Mouse (Mus musculus): Measurements from ENCODE around the gene Tmem211. TPM values are rescaled to one million over a fixed set of nuclear protein-coding genes. Genes with fewer than 3 reads are reported as not detected.
A peak's percentile ranks its signal among the peaks of the same experiment; 100 is the strongest.

Tmem211 gene
- total and polyA plus RNA-seq, 2 experiments from 2014 or later = not detected

DNA sequence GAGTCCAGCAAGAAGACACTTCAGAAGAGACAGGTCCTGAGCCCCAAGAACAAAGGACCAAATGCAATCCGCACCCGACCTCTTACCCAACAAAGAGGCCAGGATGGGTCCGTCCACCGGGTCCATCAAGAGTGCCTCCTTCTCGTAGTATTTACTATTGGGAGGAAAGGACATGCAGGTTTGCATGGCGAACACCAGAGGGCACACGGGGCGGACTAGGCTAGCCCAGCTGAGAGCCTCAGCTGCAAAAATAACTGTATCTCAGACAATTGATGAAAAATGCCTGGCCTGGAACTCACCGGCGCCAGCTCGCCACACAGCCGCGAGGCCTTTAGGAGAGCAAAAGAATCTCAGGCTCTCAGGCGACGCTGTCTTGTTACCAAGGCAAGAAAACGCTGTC is 58.8 kb downstream of the Tmem211 start:
- no peak overlapping the region for H3K4me3 ChIP-seq (ENCODE audit: low read depth, low read length)
- 51% methylated on average over 16 of the region's 16 CpGs for WGBS
- no peaks in the 10 kb centered on the region for H3K36me3 ChIP-seq (replicated peaks; ENCODE audit: control insufficient read depth, insufficient read depth, low read length)
- no peak overlapping the region for H3K4me2 ChIP-seq (ENCODE audit: low read depth, low read length)
- H3K9ac ChIP-seq (replicated peaks; ENCODE audit: low read depth, low read length) = no peak overlapping the region
- DNase-seq (ENCODE audit: low spot score) (no peak), ATAC-seq (ENCODE audit: insufficient read depth, low read depth) (no peak)
- no peaks in the 10 kb centered on the region for H3K9me3 ChIP-seq (replicated peaks; ENCODE audit: control insufficient read depth, low read length)
- peaks cover 52% of the 10 kb centered on the region for H3K27me3 ChIP-seq (ENCODE audit: control insufficient read depth, insufficient read depth, low read length)
- no peak for TF ChIP-seq CTCF (IDR thresholded peaks at IDR 0.05; ENCODE audit: low read depth)
- no peak for TF ChIP-seq EP300 (IDR thresholded peaks at IDR 0.05; ENCODE audit: low read depth)
- no peak overlapping the region for H3K27ac ChIP-seq (ENCODE audit: low read depth)
- no peaks in the 10 kb centered on the region for H3K4me1 ChIP-seq (ENCODE audit: control insufficient read depth, insufficient read depth)

DNA sequence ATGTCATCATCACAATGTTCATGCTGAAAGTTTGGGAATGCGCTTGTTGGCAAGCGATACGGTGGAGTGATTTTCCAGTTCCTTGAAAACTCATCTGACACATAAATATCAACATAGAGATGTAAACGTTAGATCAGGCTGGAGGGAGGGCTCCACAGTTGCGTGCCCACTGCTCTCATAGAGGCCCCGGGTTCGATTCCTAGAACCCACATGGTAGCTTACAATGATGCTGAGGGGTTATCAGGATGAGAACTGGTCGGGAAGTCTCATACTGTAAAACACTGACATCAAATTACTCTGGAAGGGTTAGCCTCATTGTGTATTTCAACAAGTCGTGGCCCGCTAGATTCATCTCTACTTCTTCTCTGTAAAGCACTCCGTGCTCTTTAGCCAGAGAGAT is 59.3 kb downstream of the Tmem211 start:
- 74% methylated on average over 11 of the region's 11 CpGs for WGBS
- H3K9ac ChIP-seq (replicated peaks; ENCODE audit: low read depth, low read length) = no peak overlapping the region
- H3K4me2 ChIP-seq (ENCODE audit: low read depth, low read length) = no peak overlapping the region
- H3K4me1 ChIP-seq (ENCODE audit: control insufficient read depth, insufficient read depth) = no peaks in the 10 kb centered on the region
- ATAC-seq (ENCODE audit: insufficient read depth, low read depth) = no peak
- DNase-seq (ENCODE audit: low spot score) = no peak
- no peak overlapping the region for H3K4me3 ChIP-seq (ENCODE audit: low read depth, low read length)
- H3K27ac ChIP-seq (ENCODE audit: low read depth) = no peak overlapping the region
- TF ChIP-seq EP300 (IDR thresholded peaks at IDR 0.05; ENCODE audit: low read depth) (no peak), CTCF (IDR thresholded peaks at IDR 0.05; ENCODE audit: low read depth) (no peak)
- no peaks in the 10 kb centered on the region for H3K36me3 ChIP-seq (replicated peaks; ENCODE audit: control insufficient read depth, insufficient read depth, low read length)
- peaks cover 52% of the 10 kb centered on the region for H3K27me3 ChIP-seq (ENCODE audit: control insufficient read depth, insufficient read depth, low read length)
- no peaks in the 10 kb centered on the region for H3K9me3 ChIP-seq (replicated peaks; ENCODE audit: control insufficient read depth, low read length)

DNA sequence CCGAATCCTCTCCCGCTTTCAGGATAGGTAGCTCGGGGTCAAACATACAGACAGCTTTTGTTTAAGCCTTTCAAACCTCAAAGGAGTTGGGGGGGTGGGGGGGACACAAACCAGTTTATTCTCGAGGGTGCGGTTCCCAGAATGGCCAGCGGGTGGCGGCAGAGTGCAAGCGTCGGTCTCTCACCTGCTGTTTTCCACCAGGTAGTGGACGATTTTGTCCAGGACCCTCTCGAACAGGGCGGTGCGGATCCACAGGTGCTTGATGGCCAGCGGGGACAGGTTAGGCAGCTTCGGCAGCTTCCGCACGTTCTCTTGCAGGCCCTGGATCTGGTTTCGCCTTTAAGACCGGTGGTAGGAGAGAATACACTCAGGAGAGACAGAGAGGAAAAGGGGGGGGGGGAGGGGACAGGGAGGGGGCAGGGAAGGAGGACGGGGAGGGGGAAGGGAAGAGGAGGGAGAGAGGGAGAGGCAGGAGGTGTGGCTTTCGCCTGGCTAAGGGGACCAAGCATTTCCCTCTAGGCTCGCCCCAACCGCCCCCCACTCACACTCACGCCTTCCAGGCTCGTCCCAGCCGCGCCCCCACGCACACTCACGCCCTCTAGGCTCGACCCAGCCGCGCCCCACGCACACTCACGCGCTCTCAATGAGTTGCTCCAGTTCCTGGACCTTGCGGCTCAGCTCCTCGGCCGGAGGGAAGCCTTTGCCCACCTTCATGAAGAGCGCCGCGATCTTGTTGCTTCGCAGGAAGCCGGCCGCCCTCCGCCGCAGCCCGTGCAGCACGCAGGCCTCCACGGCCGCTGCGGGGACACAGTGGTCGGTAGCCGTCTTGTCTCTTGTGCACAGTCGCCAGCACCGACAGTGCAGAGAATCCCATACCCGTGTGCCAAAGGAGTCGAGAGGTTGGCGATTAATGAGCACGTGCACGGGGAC is 60.1 kb downstream of the Tmem211 start:
- Histone ChIP-seq H3K27ac (ENCODE audit: low read depth) (no peak overlapping the region), H3K36me3 (replicated peaks; ENCODE audit: control insufficient read depth, insufficient read depth, low read length) (no peaks in the 10 kb centered on the region), H3K4me1 (ENCODE audit: control insufficient read depth, insufficient read depth) (no peaks in the 10 kb centered on the region), H3K4me2 (ENCODE audit: low read depth, low read length) (no peak overlapping the region), H3K27me3 (ENCODE audit: control insufficient read depth, insufficient read depth, low read length) (peaks cover 52% of the 10 kb centered on the region), H3K9ac (replicated peaks; ENCODE audit: low read depth, low read length) (no peak overlapping the region), H3K4me3 (ENCODE audit: low read depth, low read length) (no peak overlapping the region), H3K9me3 (replicated peaks; ENCODE audit: control insufficient read depth, low read length) (no peaks in the 10 kb centered on the region)
- DNase-seq (ENCODE audit: low spot score) = no peak
- WGBS = 6% methylated on average over 57 of the region's 60 CpGs
- TF ChIP-seq CTCF (IDR thresholded peaks at IDR 0.05; ENCODE audit: low read depth) (peak; percentile 37), EP300 (IDR thresholded peaks at IDR 0.05; ENCODE audit: low read depth) (no peak)
- no peak for ATAC-seq (ENCODE audit: insufficient read depth, low read depth)

DNA sequence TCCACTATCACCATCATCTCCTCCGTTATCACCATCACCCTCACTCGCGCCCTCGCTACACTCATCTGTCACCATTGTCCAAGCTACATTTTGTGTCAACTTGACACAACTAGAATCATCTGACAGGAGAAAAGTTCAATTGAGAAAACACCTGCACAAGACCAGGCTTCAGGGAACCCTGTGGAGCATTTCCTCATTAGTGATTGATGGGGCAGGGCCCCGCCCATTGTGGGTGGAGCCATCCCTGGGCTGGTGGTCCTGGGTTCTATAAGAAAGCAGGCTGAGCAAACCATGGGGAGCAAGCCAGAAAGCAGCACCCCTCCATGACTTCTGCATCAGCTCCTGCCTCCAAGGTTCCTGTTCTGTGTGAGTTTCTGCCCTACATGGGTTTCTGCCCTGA is 61.1 kb downstream of the Tmem211 start:
- peaks cover 52% of the 10 kb centered on the region for H3K27me3 ChIP-seq (ENCODE audit: control insufficient read depth, insufficient read depth, low read length)

DNA sequence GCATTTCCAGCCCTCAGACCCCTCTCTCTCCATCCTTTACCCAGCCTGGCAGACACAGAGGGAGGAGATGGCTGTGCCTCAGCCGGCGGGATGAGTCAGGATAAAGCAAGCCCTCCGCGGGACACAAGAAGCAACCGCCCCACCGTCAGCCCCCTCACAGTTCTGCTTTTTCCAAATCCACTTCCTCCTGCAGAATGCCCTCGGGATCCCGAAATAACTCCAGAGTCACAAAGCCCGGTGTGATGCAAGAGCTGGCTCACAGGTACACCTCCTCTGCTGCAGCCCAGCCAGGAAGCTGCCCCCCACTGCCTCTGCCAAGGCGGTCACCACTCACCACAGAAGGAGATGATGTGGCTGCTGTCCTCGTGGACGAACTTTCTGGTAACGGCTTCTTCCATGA is 61.8 kb downstream of the Tmem211 start:
- no peak for TF ChIP-seq EP300 (IDR thresholded peaks at IDR 0.05; ENCODE audit: low read depth)
- no peak for TF ChIP-seq CTCF (IDR thresholded peaks at IDR 0.05; ENCODE audit: low read depth)
- Histone ChIP-seq H3K9me3 (replicated peaks; ENCODE audit: control insufficient read depth, low read length) (no peaks in the 10 kb centered on the region), H3K4me2 (ENCODE audit: low read depth, low read length) (no peak overlapping the region), H3K27me3 (ENCODE audit: control insufficient read depth, insufficient read depth, low read length) (peaks cover 52% of the 10 kb centered on the region), H3K4me3 (ENCODE audit: low read depth, low read length) (no peak overlapping the region), H3K4me1 (ENCODE audit: control insufficient read depth, insufficient read depth) (no peaks in the 10 kb centered on the region), H3K27ac (ENCODE audit: low read depth) (no peak overlapping the region), H3K36me3 (replicated peaks; ENCODE audit: control insufficient read depth, insufficient read depth, low read length) (no peaks in the 10 kb centered on the region), H3K9ac (replicated peaks; ENCODE audit: low read depth, low read length) (no peak overlapping the region)
- WGBS = 34% methylated on average over 13 of the region's 13 CpGs
- ATAC-seq (ENCODE audit: insufficient read depth, low read depth) (no peak), DNase-seq (ENCODE audit: low spot score) (no peak)

More for the DNA sequence above, 61.1 kb downstream of the Tmem211 start:
- no peak overlapping the region for H3K9ac ChIP-seq (replicated peaks; ENCODE audit: low read depth, low read length)
- ATAC-seq (ENCODE audit: insufficient read depth, low read depth) (no peak), DNase-seq (ENCODE audit: low spot score) (no peak)
- TF ChIP-seq EP300 (IDR thresholded peaks at IDR 0.05; ENCODE audit: low read depth) = no peak
- no peak for TF ChIP-seq CTCF (IDR thresholded peaks at IDR 0.05; ENCODE audit: low read depth)
- no peaks in the 10 kb centered on the region for H3K9me3 ChIP-seq (replicated peaks; ENCODE audit: control insufficient read depth, low read length)
- H3K4me3 ChIP-seq (ENCODE audit: low read depth, low read length) = no peak overlapping the region
- no peak overlapping the region for H3K27ac ChIP-seq (ENCODE audit: low read depth)
- 51% methylated on average over 5 of the region's 5 CpGs for WGBS
- no peaks in the 10 kb centered on the region for H3K36me3 ChIP-seq (replicated peaks; ENCODE audit: control insufficient read depth, insufficient read depth, low read length)
- no peak overlapping the region for H3K4me2 ChIP-seq (ENCODE audit: low read depth, low read length)
- H3K4me1 ChIP-seq (ENCODE audit: control insufficient read depth, insufficient read depth) = no peaks in the 10 kb centered on the region

Other genes starting within 250 kb of the Tmem211 start
- gene Grk3, start 211.1 kb upstream of the Tmem211 start, total RNA-seq (2014; rRNA removed; ENCODE audit: low replicate concordance) = 33.8 and 41.8 TPM in 2 replicates
- gene Grk3, start 211.1 kb upstream of the Tmem211 start, polyA plus RNA-seq (2015; fragmentation: Nextera tagmentation; extraction: Ambion mirVana) = 12.2 and 12.3 TPM in 2 replicates
- gene Crybb2, start 156.8 kb upstream of the Tmem211 start, total RNA-seq (2014; rRNA removed; ENCODE audit: low replicate concordance) = not detected in 2 replicates
- not detected in 2 replicates for gene Crybb2, start 156.8 kb upstream of the Tmem211 start, polyA plus RNA-seq (2015; fragmentation: Nextera tagmentation; extraction: Ambion mirVana)
- not detected in 2 replicates for gene Crybb3, start 145.3 kb upstream of the Tmem211 start, total RNA-seq (2014; rRNA removed; ENCODE audit: low replicate concordance)
- gene Crybb3, start 145.3 kb upstream of the Tmem211 start, polyA plus RNA-seq (2015; fragmentation: Nextera tagmentation; extraction: Ambion mirVana) = 0.77 and 0.89 TPM in 2 replicates
- gene 2900026A02Rik, start 5.7 kb upstream of the Tmem211 start, total RNA-seq (2014; rRNA removed; ENCODE audit: low replicate concordance) = 17.0 and 18.9 TPM in 2 replicates
- 8.1 and 10.2 TPM in 2 replicates for gene 2900026A02Rik, start 5.7 kb upstream of the Tmem211 start, polyA plus RNA-seq (2015; fragmentation: Nextera tagmentation; extraction: Ambion mirVana)
- gene Sgsm1, start 83.9 kb downstream of the Tmem211 start, total RNA-seq (2014; rRNA removed; ENCODE audit: low replicate concordance) = 0.35 and 1.1 TPM in 2 replicates
- gene Sgsm1, start 83.9 kb downstream of the Tmem211 start, polyA plus RNA-seq (2015; fragmentation: Nextera tagmentation; extraction: Ambion mirVana) = 0.11 and 0.32 TPM in 2 replicates
- not detected in 2 replicates for gene Aym1, start 130.4 kb downstream of the Tmem211 start, total RNA-seq (2014; rRNA removed; ENCODE audit: low replicate concordance)
- not detected in 2 replicates for gene Aym1, start 130.4 kb downstream of the Tmem211 start, polyA plus RNA-seq (2015; fragmentation: Nextera tagmentation; extraction: Ambion mirVana)

Data from heart, postnatal 0 days (tissue).